Mouse (Mus musculus) CH12.LX (cell line): ENCODE results near the gene Bco2. TPM values are rescaled to one million over a fixed set of nuclear protein-coding genes. Genes with fewer than 3 reads are reported as not detected.
A peak's percentile ranks its signal among the peaks of the same experiment; 100 is the strongest.

Experiments
- DNase-seq: peaks from one replicate; pipeline ENCODE4 v3.0.0-alpha.2; 2013; ENCODE audit errors: extremely low read depth
- H3K27ac ChIP-seq: 2 replicates; pipeline ENCODE4 v1.5.1; 2012; ENCODE audit warnings: low read depth, mild to moderate bottlenecking, control low read depth, moderate library complexity; ENCODE audit not compliant: insufficient read depth
- H3K27me3 ChIP-seq: replicated peaks from 2 replicates; pipeline ENCODE3; 2012; ENCODE audit warnings: inconsistent platforms
- H3K36me3 ChIP-seq, 2 experiments: replicated peaks in 1 of 2; 2 replicates each; pipeline versions ENCODE3 to v1.6.1; 2012; ENCODE audit warnings: inconsistent platforms in 1 of 2, low read length in 1 of 2, mild to moderate bottlenecking in 1 of 2, mixed read lengths in 1 of 2, moderate library complexity in 1 of 2; ENCODE audit not compliant: control insufficient read depth in 1 of 2, insufficient read depth in 1 of 2
- H3K4me1 ChIP-seq, 2 experiments: 2 replicates each; pipeline ENCODE4 v1.6.1; 2012; ENCODE audit warnings: inconsistent platforms in 1 of 2, moderate library complexity in 1 of 2; ENCODE audit not compliant: insufficient read depth in 2 of 2, control insufficient read depth in 1 of 2
- H3K4me2 ChIP-seq: 2 replicates; pipeline ENCODE4 v1.6.1; 2012; ENCODE audit warnings: low read depth, mild to moderate bottlenecking, control low read depth; ENCODE audit not compliant: poor library complexity, insufficient read depth, severe bottlenecking
- H3K4me3 ChIP-seq, 3 experiments: fragments of 150-350 bp in 1 of 3; sonication (generic) in 1 of 3; replicated peaks in 1 of 3; 2 replicates each; pipeline versions ENCODE3 to v1.5.1; 2011 to 2012; ENCODE audit warnings: low read depth in 2 of 3, low read length in 2 of 3, mild to moderate bottlenecking in 2 of 3, moderate library complexity in 2 of 3, control low read depth in 1 of 3, improper control_type of control experiment in 1 of 3, inconsistent platforms in 1 of 3, mixed read lengths in 1 of 3; ENCODE audit not compliant: poor library complexity in 1 of 3
- H3K79me2 ChIP-seq: replicated peaks from 2 replicates; pipeline ENCODE4 v1.6.1; 2012; ENCODE audit warnings: mild to moderate bottlenecking, moderate library complexity; ENCODE audit not compliant: control insufficient read depth, poor library complexity, insufficient read depth, severe bottlenecking; ENCODE audit errors: extremely low read depth
- H3K9ac ChIP-seq: 2 replicates; pipeline ENCODE4 v1.6.1; 2012; ENCODE audit warnings: low read depth, mild to moderate bottlenecking, control low read depth, moderate library complexity; ENCODE audit not compliant: insufficient read depth
- H3K9me3 ChIP-seq: replicated peaks from 2 replicates; pipeline ENCODE3; 2012; ENCODE audit warnings: low read length, inconsistent platforms, mixed read lengths
- BHLHE40 ChIP-seq: IDR thresholded peaks from 2 replicates; pipeline ENCODE4 v1.6.1; 2011; ENCODE audit warnings: mild to moderate bottlenecking, low read depth, low read length, improper control_type of control experiment
- CHD1 ChIP-seq: IDR thresholded peaks from 2 replicates; pipeline ENCODE4 v1.6.1; 2012; ENCODE audit warnings: low read depth, low read length, improper control_type of control experiment, inconsistent platforms
- E2F4 ChIP-seq: IDR thresholded peaks from 2 replicates; pipeline ENCODE4 v1.6.1; 2011; ENCODE audit warnings: low read depth, low read length, improper control_type of control experiment; ENCODE audit not compliant: insufficient replicate concordance
- ELF1 ChIP-seq: IDR thresholded peaks from 2 replicates; pipeline ENCODE4 v1.6.1; 2014; ENCODE audit warnings: low read depth, mild to moderate bottlenecking, inconsistent platforms, low read length, improper control_type of control experiment
- EP300 ChIP-seq: IDR thresholded peaks from 2 replicates; pipeline ENCODE4 v1.6.1; 2011; ENCODE audit warnings: low read length, improper control_type of control experiment
- GABPA ChIP-seq: IDR thresholded peaks from 2 replicates; pipeline ENCODE4 v1.6.1; 2012; ENCODE audit warnings: low read depth, low read length, improper control_type of control experiment, inconsistent platforms; ENCODE audit not compliant: insufficient replicate concordance
- HCFC1 ChIP-seq: IDR thresholded peaks from 2 replicates; pipeline ENCODE4 v1.6.1; 2012; ENCODE audit warnings: low read depth, mild to moderate bottlenecking, inconsistent platforms, low read length, improper control_type of control experiment
- IRF4 ChIP-seq: IDR thresholded peaks from 2 replicates; pipeline ENCODE4 v1.6.1; 2014; ENCODE audit warnings: low read depth, mild to moderate bottlenecking, inconsistent platforms, low read length, improper control_type of control experiment
- JUN ChIP-seq: IDR thresholded peaks from 2 replicates; pipeline ENCODE4 v1.6.1; 2011; ENCODE audit warnings: low read depth, mild to moderate bottlenecking, low read length, improper control_type of control experiment, moderate library complexity; ENCODE audit not compliant: insufficient read depth
- JUND ChIP-seq: conservative IDR thresholded peaks from 2 replicates; pipeline ENCODE4 v1.6.1; 2011; ENCODE audit warnings: low read depth, low read length, improper control_type of control experiment
- MAFK ChIP-seq: IDR thresholded peaks from 2 replicates; pipeline ENCODE4 v1.6.1; 2011; ENCODE audit warnings: low read length, improper control_type of control experiment; ENCODE audit not compliant: insufficient replicate concordance
- MAX ChIP-seq: IDR thresholded peaks from 2 replicates; pipeline ENCODE4 v1.6.1; 2011; ENCODE audit warnings: low read length, improper control_type of control experiment
- MAZ ChIP-seq: IDR thresholded peaks from 2 replicates; pipeline ENCODE4 v1.6.1; 2012; ENCODE audit warnings: low read depth, mild to moderate bottlenecking, inconsistent platforms, low read length, improper control_type of control experiment, moderate library complexity
- MYC ChIP-seq: IDR thresholded peaks from 2 replicates; pipeline ENCODE4 v1.6.1; 2011; ENCODE audit warnings: low read depth, mild to moderate bottlenecking, improper control_type of control experiment, low read length
- NRF1 ChIP-seq: IDR thresholded peaks from 2 replicates; pipeline ENCODE4 v1.6.1; 2014; ENCODE audit warnings: low read depth, mild to moderate bottlenecking, inconsistent platforms, low read length, improper control_type of control experiment, moderate library complexity
- PAX5 ChIP-seq: IDR thresholded peaks from 2 replicates; pipeline ENCODE4 v1.6.1; 2012; ENCODE audit warnings: low read length, inconsistent platforms, mixed read lengths
- POLR2A ChIP-seq: IDR thresholded peaks from 2 replicates; pipeline ENCODE4 v1.6.1; 2011; ENCODE audit warnings: low read depth, mild to moderate bottlenecking, improper control_type of control experiment, low read length
- POLR2AphosphoS2 ChIP-seq: IDR thresholded peaks from 2 replicates; pipeline ENCODE4 v1.6.1; 2011; ENCODE audit warnings: low read depth, low read length, improper control_type of control experiment
- RAD21 ChIP-seq: IDR thresholded peaks from 2 replicates; pipeline ENCODE4 v1.6.1; 2011; ENCODE audit warnings: low read depth, mild to moderate bottlenecking, low read length, improper control_type of control experiment, moderate library complexity
- RCOR1 ChIP-seq: conservative IDR thresholded peaks from 2 replicates; pipeline ENCODE4 v1.6.1; 2012; ENCODE audit warnings: low read depth, mild to moderate bottlenecking, inconsistent platforms, low read length, improper control_type of control experiment
- SMC3 ChIP-seq: IDR thresholded peaks from 2 replicates; pipeline ENCODE4 v1.6.1; 2011; ENCODE audit warnings: low read depth, low read length, improper control_type of control experiment
- TBP ChIP-seq: conservative IDR thresholded peaks from 2 replicates; pipeline ENCODE4 v1.6.1; 2011; ENCODE audit warnings: low read depth, low read length, improper control_type of control experiment
- UBTF ChIP-seq: IDR thresholded peaks from 2 replicates; pipeline ENCODE4 v1.6.1; 2012; ENCODE audit warnings: low read depth, mild to moderate bottlenecking, inconsistent platforms, low read length, improper control_type of control experiment, moderate library complexity
- USF1 ChIP-seq: IDR thresholded peaks from 2 replicates; pipeline ENCODE4 v1.6.1; 2014; ENCODE audit warnings: low read depth, mild to moderate bottlenecking, inconsistent platforms, low read length, improper control_type of control experiment
- USF2 ChIP-seq: conservative IDR thresholded peaks from 2 replicates; pipeline ENCODE4 v1.6.1; 2011; ENCODE audit warnings: low read depth, low read length, improper control_type of control experiment
- ZC3H11A ChIP-seq: IDR thresholded peaks from 2 replicates; pipeline ENCODE4 v1.6.1; 2012; ENCODE audit warnings: low read depth, mild to moderate bottlenecking, inconsistent platforms, low read length, improper control_type of control experiment
- ZKSCAN1 ChIP-seq: IDR thresholded peaks from 2 replicates; pipeline ENCODE4 v1.6.1; 2012; ENCODE audit warnings: low read depth, inconsistent platforms, low read length, improper control_type of control experiment, borderline replicate concordance
- ZNF384 ChIP-seq: IDR thresholded peaks from 2 replicates; pipeline ENCODE4 v1.6.1; 2012; ENCODE audit warnings: low read depth, low read length, improper control_type of control experiment, inconsistent platforms
- dilution Hi-C: fragments of 300-500 bp; cut with MboI; formaldehyde crosslinking; loops from 2 replicates; pipeline ENCODE4 v1.14.3; 2020; ENCODE audit warnings: low sequenced_read_pairs; ENCODE audit not compliant: extremely low pct_unique_long_range_greater_than_20kb, extremely low pct_ligation_motif_present
- in situ Hi-C: fragments of 300-500 bp; cut with MboI; formaldehyde crosslinking; loops from 3 replicates; pipeline ENCODE4 v1.14.3; 2019; ENCODE audit warnings: low sequenced_read_pairs, low pct_ligation_motif_present, low pct_unique_long_range_greater_than_20kb, mixed read lengths
- polyA plus RNA-seq: library from polyadenylated mRNA; unstranded; fragments of >175 nt; gene quantifications from 2 replicates; pipeline ENCODE4 v1.2.1, GENCODE M21; 2012; ENCODE audit warnings: low read depth; ENCODE audit not compliant: insufficient read length
- total RNA-seq, 2 experiments: library from RNA; depleted of rRNA; stranded (reverse); fragments of 300-350 nt in 1 of 2; fragments of >200 nt in 1 of 2; gene quantifications; 2 replicates each; pipeline ENCODE4 v1.2.3; 2012 to 2014

Bco2 gene
- total and polyA plus RNA-seq, 3 experiments: 0.68 to 1.2 (median 0.93) TPM

DNA sequence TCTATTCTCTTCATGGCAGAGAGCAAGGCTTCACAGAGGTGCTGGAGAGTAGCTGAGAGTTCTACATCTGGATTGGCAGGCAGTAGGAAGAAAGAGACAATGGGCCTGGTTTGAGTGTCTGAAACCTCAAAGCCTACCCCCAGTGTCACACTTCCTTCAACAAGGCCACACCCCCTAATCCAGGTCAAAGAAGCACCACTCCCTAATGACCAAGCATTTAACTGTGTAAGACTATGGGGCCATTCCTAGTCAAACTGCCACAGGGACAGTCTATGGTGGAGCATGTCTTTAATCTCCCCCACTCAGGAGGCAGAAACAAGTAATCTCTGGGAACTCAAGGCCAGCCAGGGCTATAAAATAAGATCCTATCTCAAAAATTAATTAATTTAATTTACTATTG is 64.1 kb downstream of the Bco2 start:
- dilution Hi-C loops (no loop called here), in situ Hi-C loops (no loop called here)
- peak; percentile 34 for DNase-seq
- H3K4me2 ChIP-seq: no peak overlapping the region
- H3K36me3 ChIP-seq: no peaks in the 10 kb centered on the region
- H3K9ac ChIP-seq: no peak overlapping the region
- no peak overlapping the region for H3K4me3 ChIP-seq
- H3K4me1 ChIP-seq: peaks cover 3 to 27% of the 10 kb centered on the region in 2 experiments
- no peak for TF ChIP-seq CHD1
- no peak for TF ChIP-seq NRF1
- no peak for TF ChIP-seq BHLHE40
- TF ChIP-seq E2F4: no peak
- TF ChIP-seq USF1: no peak
- TF ChIP-seq MAX: no peak
- no peak for TF ChIP-seq ZNF384
- no peak for TF ChIP-seq EP300
- no peak for TF ChIP-seq ELF1
- no peak for TF ChIP-seq SMC3
- TF ChIP-seq MYC: no peak
- TF ChIP-seq RAD21: no peak
- no peak for TF ChIP-seq GABPA
- TF ChIP-seq JUND: no peak
- no peak for TF ChIP-seq JUN
- TF ChIP-seq USF2: no peak
- no peak for TF ChIP-seq POLR2AphosphoS2
- no peak for TF ChIP-seq ZC3H11A
- TF ChIP-seq TBP: no peak
- TF ChIP-seq ZKSCAN1: no peak
- H3K9me3 ChIP-seq: peaks cover 3% of the 10 kb centered on the region
- H3K79me2 ChIP-seq: no peaks in the 10 kb centered on the region
- H3K27me3 ChIP-seq: no peaks in the 10 kb centered on the region
- no peak overlapping the region for H3K27ac ChIP-seq

DNA sequence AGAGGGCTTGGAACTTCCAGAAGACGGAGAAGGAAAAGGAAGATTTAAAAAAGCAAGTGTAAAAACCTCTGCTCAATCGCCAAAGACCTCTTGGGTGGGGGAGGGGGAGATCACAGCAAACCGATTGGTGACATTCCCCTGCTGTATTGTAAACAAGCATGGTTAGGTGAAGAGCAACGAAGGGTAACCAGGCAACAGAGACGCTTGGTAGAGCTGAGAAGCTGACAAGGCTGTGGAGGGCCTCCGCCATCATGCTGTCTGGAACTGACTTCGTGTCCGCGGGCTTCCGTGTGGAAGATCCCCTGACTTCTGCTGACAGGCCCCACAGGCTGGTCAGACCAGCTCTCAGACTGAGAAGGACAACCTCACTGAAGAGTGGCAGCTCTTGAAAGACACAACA is 69.5 kb downstream of the Bco2 start:
- Histone ChIP-seq H3K4me1 (peaks cover 3 to 11% of the 10 kb centered on the region in 2 experiments; a peak in 2 of 4 replicates), H3K27me3 (no peaks in the 10 kb centered on the region), H3K4me3 (no peak overlapping the region), H3K27ac (no peak overlapping the region), H3K9me3 (no peaks in the 10 kb centered on the region), H3K36me3 (no peaks in the 10 kb centered on the region), H3K79me2 (no peaks in the 10 kb centered on the region), H3K4me2 (no peak overlapping the region)
- no peak for DNase-seq
- in situ Hi-C loops: no loop called here
- dilution Hi-C loops: no loop called here
- TF ChIP-seq ZKSCAN1: no peak
- TF ChIP-seq IRF4: no peak
- TF ChIP-seq E2F4: no peak
- TF ChIP-seq HCFC1: no peak
- TF ChIP-seq MAFK: no peak
- no peak for TF ChIP-seq UBTF
- no peak for TF ChIP-seq MAZ
- TF ChIP-seq RAD21: no peak
- no peak for TF ChIP-seq RCOR1
- TF ChIP-seq TBP: no peak
- no peak for TF ChIP-seq USF1
- TF ChIP-seq POLR2A: no peak
- no peak for TF ChIP-seq ELF1
- no peak for TF ChIP-seq PAX5
- TF ChIP-seq, all 38 proteins: peak for 0
- H3K9ac ChIP-seq: no peak overlapping the region
